Mouse (Mus musculus) erythroblast, embryonic 14.5 days (primary cell): ENCODE data around the gene Pth1r.

ENCODE experiments used
- GATA1 ChIP-seq: IDR thresholded peaks from 2 replicates; pipeline ENCODE4 v1.6.1; 2012; ENCODE audit warnings: low read length, inconsistent platforms, mixed read lengths
- TAL1 ChIP-seq: IDR thresholded peaks from 3 replicates; pipeline ENCODE4 v1.6.1; 2012; ENCODE audit warnings: low read length, inconsistent platforms, mixed read lengths

DNA sequence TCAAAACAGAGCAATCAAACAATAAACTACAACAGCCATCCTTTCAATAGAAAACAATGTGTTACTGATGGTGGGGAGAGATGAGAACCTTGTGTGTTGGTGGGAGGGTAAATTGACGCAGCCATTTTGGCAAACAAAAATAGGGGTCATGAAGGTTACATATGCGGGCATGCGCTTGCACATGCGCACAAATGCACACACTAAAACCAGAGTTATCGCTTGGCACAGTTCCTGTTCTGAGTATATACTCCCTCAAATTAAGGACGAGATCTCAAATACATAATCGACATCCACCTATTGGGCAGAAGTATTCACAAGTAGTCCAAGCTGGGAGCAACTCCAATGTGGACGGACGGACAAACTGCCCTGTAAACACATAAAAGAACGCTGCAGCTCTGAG lies 25.4 kb upstream of the Pth1r start:
- TF ChIP-seq TAL1 (no peak), GATA1 (no peak)
